Mouse (Mus musculus) MEL (cell line): Measurements from ENCODE around the gene Dlk1. TPM values are rescaled to one million over a fixed set of nuclear protein-coding genes. Genes with fewer than 3 reads are reported as not detected.

Experiments
- DNase-seq: peaks from one replicate; pipeline ENCODE4 v3.0.0; 2011; ENCODE audit warnings: low read depth, low spot score
- H3K27ac ChIP-seq: 2 replicates; pipeline ENCODE4 v1.5.1; 2012; ENCODE audit warnings: low read depth, mild to moderate bottlenecking, control low read depth, low read length, moderate library complexity; ENCODE audit not compliant: control insufficient read depth
- H3K27me3 ChIP-seq, 2 experiments: fragments of 150-350 bp in 1 of 2; sonication (generic) in 1 of 2; 2 replicates each; pipeline ENCODE4 v1.6.1; 2012; ENCODE audit warnings: low read length in 2 of 2, mild to moderate bottlenecking in 2 of 2, improper control_type of control experiment in 1 of 2, moderate library complexity in 1 of 2; ENCODE audit not compliant: insufficient read depth in 2 of 2, control insufficient read depth in 1 of 2
- H3K36me3 ChIP-seq, 2 experiments: 2 replicates each; pipeline ENCODE4 v1.6.1; 2012 to 2014; ENCODE audit warnings: low read length in 2 of 2, improper control_type of control experiment in 1 of 2, inconsistent platforms in 1 of 2, mild to moderate bottlenecking in 1 of 2; ENCODE audit not compliant: insufficient read depth in 2 of 2, control insufficient read depth in 1 of 2
- H3K4me1 ChIP-seq, 2 experiments: fragments of 150-350 bp in 1 of 2; sonication (generic) in 1 of 2; 2 replicates each; pipeline ENCODE4 v1.6.1; 2012; ENCODE audit warnings: low read length in 2 of 2, improper control_type of control experiment in 1 of 2, mild to moderate bottlenecking in 1 of 2; ENCODE audit not compliant: insufficient read depth in 2 of 2, control insufficient read depth in 1 of 2
- H3K4me3 ChIP-seq, 2 experiments: fragments of 150-350 bp in 1 of 2; sonication (generic) in 1 of 2; 2 replicates each; pipeline ENCODE4 v1.5.1; 2012; ENCODE audit warnings: low read depth in 2 of 2, low read length in 2 of 2, mild to moderate bottlenecking in 2 of 2, moderate library complexity in 2 of 2, control low read depth in 1 of 2, improper control_type of control experiment in 1 of 2; ENCODE audit not compliant: control insufficient read depth in 1 of 2, insufficient read depth in 1 of 2
- H3K79me2 ChIP-seq: 2 replicates; pipeline ENCODE4 v1.6.1; 2012; ENCODE audit warnings: mild to moderate bottlenecking, low read length, moderate library complexity; ENCODE audit not compliant: control insufficient read depth, poor library complexity, insufficient read depth
- H3K9ac ChIP-seq: 2 replicates; pipeline ENCODE4 v1.6.1; 2012; ENCODE audit warnings: low read depth, mild to moderate bottlenecking, control low read depth, low read length, moderate library complexity; ENCODE audit not compliant: control insufficient read depth, poor library complexity, severe bottlenecking
- H3K9me3 ChIP-seq: fragments of 150-350 bp; sonication (generic); replicated peaks from 2 replicates; pipeline ENCODE4 v1.6.1; 2012; ENCODE audit warnings: mild to moderate bottlenecking, low read length, improper control_type of control experiment, moderate library complexity; ENCODE audit not compliant: insufficient read depth
- BHLHE40 ChIP-seq: IDR thresholded peaks from 2 replicates; pipeline ENCODE4 v1.6.1; 2012; ENCODE audit warnings: low read depth, mild to moderate bottlenecking, inconsistent platforms, low read length, improper control_type of control experiment, borderline replicate concordance
- CHD1 ChIP-seq: IDR thresholded peaks from 2 replicates; pipeline ENCODE4 v1.6.1; 2012; ENCODE audit warnings: low read depth, mild to moderate bottlenecking, inconsistent platforms, low read length, improper control_type of control experiment
- CHD2 ChIP-seq: IDR thresholded peaks from 2 replicates; pipeline ENCODE4 v1.6.1; 2011; ENCODE audit warnings: low read length, improper control_type of control experiment
- E2F4 ChIP-seq: IDR thresholded peaks from 2 replicates; pipeline ENCODE4 v1.6.1; 2011; ENCODE audit warnings: low read depth, low read length, improper control_type of control experiment, borderline replicate concordance
- ELF1 ChIP-seq: IDR thresholded peaks from 2 replicates; pipeline ENCODE4 v1.6.1; 2014; ENCODE audit warnings: low read depth, mild to moderate bottlenecking, inconsistent platforms, low read length, improper control_type of control experiment, moderate library complexity
- EP300 ChIP-seq, 2 experiments: IDR thresholded peaks; 2 replicates each; pipeline ENCODE4 v1.6.1; 2011; ENCODE audit warnings: improper control_type of control experiment in 2 of 2, low read length in 2 of 2, low read depth in 1 of 2, mild to moderate bottlenecking in 1 of 2
- ETS1 ChIP-seq: IDR thresholded peaks from 2 replicates; pipeline ENCODE4 v1.6.1; 2012; ENCODE audit warnings: low read depth, mild to moderate bottlenecking, inconsistent platforms, low read length, improper control_type of control experiment, moderate library complexity
- GABPA ChIP-seq: IDR thresholded peaks from 2 replicates; pipeline ENCODE4 v1.6.1; 2012; ENCODE audit warnings: low read depth, mild to moderate bottlenecking, inconsistent platforms, low read length, improper control_type of control experiment, moderate library complexity
- JUND ChIP-seq: IDR thresholded peaks from 2 replicates; pipeline ENCODE4 v1.6.1; 2011; ENCODE audit warnings: low read depth, mild to moderate bottlenecking, improper control_type of control experiment, low read length
- MAFK ChIP-seq: IDR thresholded peaks from 2 replicates; pipeline ENCODE4 v1.6.1; 2011; ENCODE audit warnings: low read depth, mild to moderate bottlenecking, low read length, improper control_type of control experiment, borderline replicate concordance
- MAX ChIP-seq: IDR thresholded peaks from 2 replicates; pipeline ENCODE4 v1.6.1; 2011; ENCODE audit warnings: low read length, improper control_type of control experiment
- MAZ ChIP-seq: IDR thresholded peaks from 2 replicates; pipeline ENCODE4 v1.6.1; 2012; ENCODE audit warnings: low read depth, mild to moderate bottlenecking, inconsistent platforms, low read length, improper control_type of control experiment
- MXI1 ChIP-seq: IDR thresholded peaks from 2 replicates; pipeline ENCODE4 v1.6.1; 2011; ENCODE audit warnings: mild to moderate bottlenecking, low read depth, low read length, improper control_type of control experiment
- MYB ChIP-seq: IDR thresholded peaks from 2 replicates; pipeline ENCODE4 v1.6.1; 2011; ENCODE audit warnings: mild to moderate bottlenecking, low read depth, low read length, improper control_type of control experiment
- MYC ChIP-seq: IDR thresholded peaks from 2 replicates; pipeline ENCODE4 v1.6.1; 2011; ENCODE audit warnings: low read depth, mild to moderate bottlenecking, low read length, improper control_type of control experiment, moderate library complexity
- NELFE ChIP-seq: IDR thresholded peaks from 2 replicates; pipeline ENCODE4 v1.6.1; 2011; ENCODE audit warnings: low read depth, low read length, improper control_type of control experiment
- POLR2A ChIP-seq, 2 experiments: IDR thresholded peaks; 2 replicates each; pipeline ENCODE4 v1.6.1; 2011 to 2012; ENCODE audit warnings: low read length in 2 of 2, mild to moderate bottlenecking in 2 of 2, control low read depth in 1 of 2, improper control_type of control experiment in 1 of 2, low read depth in 1 of 2, moderate library complexity in 1 of 2; ENCODE audit not compliant: control insufficient read depth in 1 of 2, insufficient read depth in 1 of 2, poor library complexity in 1 of 2
- POLR2AphosphoS5 ChIP-seq: IDR thresholded peaks from 2 replicates; pipeline ENCODE4 v1.6.1; 2012; ENCODE audit warnings: low read depth, borderline replicate concordance, mild to moderate bottlenecking, inconsistent platforms, low read length, moderate library complexity, mixed read lengths
- RCOR1 ChIP-seq: IDR thresholded peaks from 2 replicates; pipeline ENCODE4 v1.6.1; 2012; ENCODE audit warnings: low read depth, mild to moderate bottlenecking, inconsistent platforms, low read length, improper control_type of control experiment
- SIN3A ChIP-seq: IDR thresholded peaks from 2 replicates; pipeline ENCODE4 v1.6.1; 2012; ENCODE audit warnings: low read length, improper control_type of control experiment, inconsistent platforms
- TAL1 ChIP-seq: IDR thresholded peaks from 2 replicates; pipeline ENCODE4 v1.6.1; 2012; ENCODE audit warnings: mild to moderate bottlenecking, inconsistent platforms, low read length, moderate library complexity, mixed read lengths
- TCF12 ChIP-seq: IDR thresholded peaks from 2 replicates; pipeline ENCODE4 v1.6.1; 2014; ENCODE audit warnings: low read depth, mild to moderate bottlenecking, inconsistent platforms, low read length, improper control_type of control experiment, moderate library complexity
- UBTF ChIP-seq: IDR thresholded peaks from 2 replicates; pipeline ENCODE4 v1.6.1; 2012; ENCODE audit warnings: low read depth, mild to moderate bottlenecking, inconsistent platforms, low read length, improper control_type of control experiment, moderate library complexity, borderline replicate concordance; ENCODE audit not compliant: insufficient read depth
- USF2 ChIP-seq, 2 experiments: IDR thresholded peaks; 2 replicates each; pipeline ENCODE4 v1.6.1; 2011 to 2012; ENCODE audit warnings: improper control_type of control experiment in 2 of 2, low read length in 2 of 2, borderline replicate concordance in 1 of 2, inconsistent platforms in 1 of 2, low read depth in 1 of 2, mild to moderate bottlenecking in 1 of 2; ENCODE audit not compliant: insufficient read depth in 1 of 2
- ZC3H11A ChIP-seq: IDR thresholded peaks from 2 replicates; pipeline ENCODE4 v1.6.1; 2012; ENCODE audit warnings: low read depth, mild to moderate bottlenecking, inconsistent platforms, low read length, improper control_type of control experiment
- ZKSCAN1 ChIP-seq: IDR thresholded peaks from 2 replicates; pipeline ENCODE4 v1.6.1; 2012; ENCODE audit warnings: low read depth, mild to moderate bottlenecking, inconsistent platforms, low read length, improper control_type of control experiment, moderate library complexity
- ZMIZ1 ChIP-seq: IDR thresholded peaks from 2 replicates; pipeline ENCODE4 v1.6.1; 2012; ENCODE audit warnings: low read depth, mild to moderate bottlenecking, inconsistent platforms, low read length, improper control_type of control experiment, moderate library complexity
- polyA plus RNA-seq, 2 experiments: library from polyadenylated mRNA; stranded (reverse) in 1 of 2; unstranded in 1 of 2; fragments of >175 nt in 1 of 2; fragments of >200 nt in 1 of 2; gene quantifications; 2 replicates each; pipeline versions ENCODE4 v1.2.1 to v1.2.4; 2012; ENCODE audit warnings: low replicate concordance in 2 of 2, low read depth in 1 of 2; ENCODE audit not compliant: insufficient read length in 2 of 2, insufficient read depth in 1 of 2, missing spikeins in 1 of 2
- total RNA-seq: library from RNA; depleted of rRNA; stranded (reverse); fragments of 300-350 nt; gene quantifications from 2 replicates; pipeline ENCODE4 v1.2.3, GENCODE M21; 2012

Gene Dlk1
- total and polyA plus RNA-seq, 3 experiments: not detected

DNA sequence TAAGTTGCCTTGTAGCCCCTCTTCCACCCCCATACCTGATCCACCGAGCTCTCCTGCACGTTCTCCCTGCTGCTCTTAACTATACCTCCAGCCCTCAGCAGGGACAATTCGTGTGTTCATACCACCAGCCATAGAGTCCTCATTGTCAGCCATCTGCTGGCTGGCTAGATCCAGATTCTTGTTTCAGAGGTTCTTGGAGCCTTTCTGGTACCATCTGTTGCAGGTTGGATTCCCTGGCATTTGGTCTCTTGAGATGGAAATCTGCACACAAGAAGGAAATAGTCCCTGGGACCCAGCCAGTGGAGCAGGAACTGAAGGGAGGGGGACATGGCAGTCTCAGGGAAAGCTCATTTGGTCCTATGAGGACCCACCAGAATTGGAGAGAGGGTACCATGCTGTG is 39.1 kb downstream of the Dlk1 start:
- no peaks in the 10 kb centered on the region for H3K4me1 ChIP-seq
- H3K9me3 ChIP-seq: no peaks in the 10 kb centered on the region
- no peaks in the 10 kb centered on the region for H3K79me2 ChIP-seq
- H3K4me3 ChIP-seq: no peak overlapping the region
- TF ChIP-seq MAZ: no peak
- no peak overlapping the region for H3K27ac ChIP-seq
- H3K27me3 ChIP-seq: no peaks in the 10 kb centered on the region
- no peak for DNase-seq
- no peak overlapping the region for H3K9ac ChIP-seq
- H3K36me3 ChIP-seq: no peaks in the 10 kb centered on the region

DNA sequence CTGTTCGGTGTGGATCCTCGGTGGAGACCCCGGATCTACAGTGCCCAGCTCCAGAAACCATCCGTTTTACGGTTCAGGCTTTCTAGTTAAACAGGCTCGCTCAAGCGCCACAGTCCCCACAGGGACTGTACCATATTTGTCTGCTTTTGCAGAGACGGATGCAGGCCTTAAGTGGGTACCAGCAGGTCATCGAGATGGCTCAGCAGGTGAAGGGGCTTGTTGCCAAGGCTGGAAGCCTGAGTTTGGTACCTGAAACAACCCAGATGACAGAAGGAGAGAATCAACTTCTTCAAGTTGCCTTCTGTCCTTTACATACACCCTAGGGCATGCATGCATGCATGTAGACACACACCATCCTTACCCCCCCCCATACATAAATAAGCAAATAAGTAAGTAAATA is 40.8 kb downstream of the Dlk1 start:
- Histone ChIP-seq H3K79me2 (no peaks in the 10 kb centered on the region), H3K27me3 (no peaks in the 10 kb centered on the region), H3K36me3 (no peaks in the 10 kb centered on the region), H3K27ac (no peak overlapping the region), H3K9ac (no peak overlapping the region), H3K9me3 (no peaks in the 10 kb centered on the region), H3K4me1 (no peaks in the 10 kb centered on the region), H3K4me3 (no peak overlapping the region)
- DNase-seq: no peak
- TF ChIP-seq ETS1 (no peak), UBTF (no peak), ZMIZ1 (no peak), GABPA (no peak), CHD1 (no peak), MYC (no peak), NELFE (no peak), RCOR1 (no peak), SIN3A (no peak), MAX (no peak)

DNA sequence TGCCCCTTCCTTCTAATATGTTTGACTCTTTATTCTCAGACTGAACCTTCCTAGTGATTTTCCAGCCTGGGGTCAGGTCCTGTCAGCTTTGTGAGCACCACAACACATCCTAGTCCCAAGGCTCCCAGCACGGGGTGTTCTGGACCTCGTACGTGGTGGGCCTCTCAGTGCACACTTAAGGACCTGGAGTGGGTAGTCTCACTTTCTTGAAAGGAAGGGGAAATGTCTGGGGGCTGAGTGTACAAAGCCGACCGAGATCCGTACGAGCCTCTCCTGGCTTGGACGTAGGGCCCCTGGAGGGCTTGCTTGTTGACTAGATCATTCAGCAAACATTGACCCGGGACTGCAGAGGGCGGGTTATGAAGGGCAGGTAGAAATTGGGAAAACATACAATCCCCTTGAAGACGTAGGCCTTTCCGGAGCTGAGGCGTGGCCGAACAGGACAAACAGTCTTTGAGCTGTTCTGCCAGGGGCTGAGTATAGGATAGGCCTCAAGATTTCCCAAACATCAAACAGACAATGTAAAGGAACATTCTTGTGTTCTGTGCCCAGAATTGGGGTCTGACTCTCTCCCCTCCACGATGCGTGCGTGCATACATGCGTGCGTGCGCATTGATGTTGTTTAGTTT is 42.5 kb downstream of the Dlk1 start:
- no peak overlapping the region for H3K27ac ChIP-seq
- H3K9ac ChIP-seq: no peak overlapping the region
- H3K4me1 ChIP-seq: no peaks in the 10 kb centered on the region
- H3K4me3 ChIP-seq: no peak overlapping the region
- no peak for DNase-seq
- no peaks in the 10 kb centered on the region for H3K27me3 ChIP-seq
- TF ChIP-seq NELFE (no peak), ELF1 (no peak), MAFK (no peak), JUND (no peak), TCF12 (no peak), EP300 (IDR thresholded peaks at IDR 0.05; ENCODE audit: low read depth in 1 of 2, low read length in 2 of 2) (no peak), BHLHE40 (no peak), USF2 (IDR thresholded peaks at IDR 0.05; ENCODE audit: borderline replicate concordance in 1 of 2, insufficient read depth in 1 of 2, low read depth in 1 of 2, low read length in 2 of 2) (no peak), E2F4 (no peak), ZC3H11A (no peak), TAL1 (no peak), POLR2A (IDR thresholded peaks at IDR 0.05; ENCODE audit: control insufficient read depth in 1 of 2, insufficient read depth in 1 of 2, low read depth in 1 of 2, low read length in 2 of 2, poor library complexity in 1 of 2) (no peak), POLR2AphosphoS5 (no peak), MXI1 (no peak), ZKSCAN1 (no peak), CHD2 (no peak), MYB (no peak), CHD1 (no peak), ETS1 (no peak)
- H3K36me3 ChIP-seq: no peaks in the 10 kb centered on the region
- H3K79me2 ChIP-seq: no peaks in the 10 kb centered on the region
- H3K9me3 ChIP-seq: no peaks in the 10 kb centered on the region
